In genomic region chr8:119258642-119259041, GRCm38 (mm10) we compare ENCODE assay signal across 10 mouse cellular contexts.
DNase-seq lines count a peak whose midpoint lies in the region; ATAC-seq and TF ChIP-seq lines count a peak whose summit lies in the region.
"Had no signal": no experiment of that assay in that cellular context is flagged by ENCODE, and none has a peak within 500 bp of the region (broad histone marks: within the 10 kb centered on the region; RNA-seq: fewer than 3 reads in every experiment).

No protein-coding gene starts in this region.

- H3K79me2 ChIP-seq in myocyte (ENCODE audit: control insufficient read depth, insufficient read depth): no peaks in the 10 kb centered on the region

- no peak overlapping the region for H3K9ac ChIP-seq in liver, embryonic 11.5 days (ENCODE audit: low read depth, low read length)
- no peak overlapping the region for H3K9ac ChIP-seq in embryonic facial prominence, embryonic 14.5 days (ENCODE audit: low read depth, low read length)
- H3K9ac ChIP-seq in midbrain, embryonic 11.5 days (ENCODE audit: low read length): no peak overlapping the region
- H3K9ac ChIP-seq in midbrain, embryonic 16.5 days (ENCODE audit: low read depth, low read length): no peak overlapping the region
- H3K9ac ChIP-seq: embryonic facial prominence, embryonic 13.5 days had no signal

- H3K4me2 ChIP-seq in liver, embryonic 11.5 days: no peak overlapping the region
- no peak overlapping the region for H3K4me2 ChIP-seq in embryonic facial prominence, embryonic 14.5 days (ENCODE audit: low read depth, low read length)
- H3K4me2 ChIP-seq in myocyte (ENCODE audit: low read depth): no peak overlapping the region
- H3K4me2 ChIP-seq in midbrain, embryonic 11.5 days: no peak overlapping the region
- no peak overlapping the region for H3K4me2 ChIP-seq in midbrain, embryonic 16.5 days (ENCODE audit: low read length)
- H3K4me2 ChIP-seq: embryonic facial prominence, embryonic 13.5 days had no signal

- H3K36me3 ChIP-seq in liver, embryonic 11.5 days (ENCODE audit: control insufficient read depth, insufficient read depth, low read length): no peaks in the 10 kb centered on the region
- no peaks in the 10 kb centered on the region for H3K36me3 ChIP-seq in embryonic facial prominence, embryonic 14.5 days (ENCODE audit: control insufficient read depth, insufficient read depth, low read length)
- H3K36me3 ChIP-seq in myocyte (ENCODE audit: control insufficient read depth, insufficient read depth): no peaks in the 10 kb centered on the region
- no peaks in the 10 kb centered on the region for H3K36me3 ChIP-seq in midbrain, embryonic 11.5 days (ENCODE audit: control insufficient read depth, insufficient read depth, low read length)
- no peaks in the 10 kb centered on the region for H3K36me3 ChIP-seq in midbrain, embryonic 16.5 days (ENCODE audit: control insufficient read depth, insufficient read depth, low read length)
- H3K36me3 ChIP-seq: embryonic facial prominence, embryonic 13.5 days had no signal

- WGBS in liver, embryonic 11.5 days: 30% methylated on average over 11 of the region's 11 CpGs
- 46% methylated on average over 11 of the region's 11 CpGs for WGBS in embryonic facial prominence, embryonic 14.5 days
- 35% methylated on average over 11 of the region's 11 CpGs for WGBS in midbrain, embryonic 11.5 days
- WGBS in midbrain, embryonic 16.5 days: 36% methylated on average over 11 of the region's 11 CpGs

- no peaks in the 10 kb centered on the region for H3K4me1 ChIP-seq in liver, embryonic 11.5 days (replicated peaks; ENCODE audit: control insufficient read depth, insufficient read depth, low read length)
- no peaks in the 10 kb centered on the region for H3K4me1 ChIP-seq in embryonic facial prominence, embryonic 14.5 days (ENCODE audit: control insufficient read depth, insufficient read depth, low read length)
- no peaks in the 10 kb centered on the region for H3K4me1 ChIP-seq in midbrain, embryonic 11.5 days (ENCODE audit: control insufficient read depth, insufficient read depth, low read length)
- no peaks in the 10 kb centered on the region for H3K4me1 ChIP-seq in midbrain, embryonic 16.5 days (ENCODE audit: control insufficient read depth, insufficient read depth, low read length)
- H3K4me1 ChIP-seq: embryonic facial prominence, embryonic 13.5 days had no signal

- no peak overlapping the region for H3ac ChIP-seq in myocyte (ENCODE audit: control insufficient read depth, insufficient read length)

- DNase-seq in liver (peak; percentile 25), WW6 (ENCODE audit: low read depth, low spot score) (peak; percentile 26)
- no peak for DNase-seq in liver, embryonic 11.5 days (ENCODE audit: low spot score)
- peak; percentile 79 for DNase-seq in embryonic facial prominence, embryonic 14.5 days (ENCODE audit: low spot score)
- no peak for DNase-seq in midbrain, embryonic 11.5 days (ENCODE audit: low spot score, missing footprints)
- DNase-seq: heart, adult 18-20 months had no signal

- H3K9me3 ChIP-seq in liver, embryonic 11.5 days (ENCODE audit: control insufficient read depth, low read length): no peaks in the 10 kb centered on the region; the same call in 1 of the 2 replicates
- 0 out of 2 replicates have a peak, but pooled peaks cover 3% of the 10 kb centered on the region for H3K9me3 ChIP-seq in embryonic facial prominence, embryonic 14.5 days (ENCODE audit: control insufficient read depth, low read length)
- no peaks in the 10 kb centered on the region for H3K9me3 ChIP-seq in midbrain, embryonic 11.5 days (ENCODE audit: control insufficient read depth, low read length)
- H3K9me3 ChIP-seq in midbrain, embryonic 16.5 days (replicated peaks; ENCODE audit: control insufficient read depth, low read length, poor library complexity, severe bottlenecking): no peaks in the 10 kb centered on the region
- H3K9me3 ChIP-seq: embryonic facial prominence, embryonic 13.5 days had no signal

- no peak for ATAC-seq in liver, embryonic 11.5 days (replicated peaks; ENCODE audit: low FRiP score)
- no peak for ATAC-seq in embryonic facial prominence, embryonic 14.5 days (ENCODE audit: low read depth)
- no peak for ATAC-seq in midbrain, embryonic 11.5 days (ENCODE audit: low FRiP score)
- ATAC-seq in megakaryocyte, adult 5-6 weeks (ENCODE audit: poor library complexity, severe bottlenecking): no peak
- no peak for ATAC-seq in midbrain, embryonic 16.5 days

- no peak for TF ChIP-seq POLR2A in myocyte (IDR thresholded peaks at IDR 0.05; ENCODE audit: insufficient read length, low read depth)

- H3K4me3 ChIP-seq in liver, embryonic 11.5 days (ENCODE audit: low read depth, low read length): no peak overlapping the region
- H3K4me3 ChIP-seq in embryonic facial prominence, embryonic 14.5 days (ENCODE audit: low read depth, low read length): no peak overlapping the region
- no peak overlapping the region for H3K4me3 ChIP-seq in myocyte
- no peak overlapping the region for H3K4me3 ChIP-seq in midbrain, embryonic 11.5 days (ENCODE audit: low read depth, low read length)
- H3K4me3 ChIP-seq in midbrain, embryonic 16.5 days (ENCODE audit: low read depth, low read length): no peak overlapping the region
- H3K4me3 ChIP-seq: embryonic facial prominence, embryonic 13.5 days had no signal

- H3K27me3 ChIP-seq in liver, embryonic 11.5 days (replicated peaks; ENCODE audit: control insufficient read depth, insufficient read depth, low read length): no peaks in the 10 kb centered on the region
- H3K27me3 ChIP-seq in embryonic facial prominence, embryonic 14.5 days (replicated peaks; ENCODE audit: control insufficient read depth, insufficient read depth, low read length): no peaks in the 10 kb centered on the region
- no peaks in the 10 kb centered on the region for H3K27me3 ChIP-seq in myocyte (ENCODE audit: control insufficient read depth, insufficient read depth, insufficient read length)
- no peaks in the 10 kb centered on the region for H3K27me3 ChIP-seq in midbrain, embryonic 11.5 days (ENCODE audit: control insufficient read depth, insufficient read depth, low read length)
- no peaks in the 10 kb centered on the region for H3K27me3 ChIP-seq in midbrain, embryonic 16.5 days (ENCODE audit: control insufficient read depth, insufficient read depth, low read depth, low read length)
- H3K27me3 ChIP-seq: embryonic facial prominence, embryonic 13.5 days had no signal

- no peak overlapping the region for H3K27ac ChIP-seq in liver, embryonic 11.5 days (ENCODE audit: low read depth, low read length)
- H3K27ac ChIP-seq in embryonic facial prominence, embryonic 14.5 days (replicated peaks; ENCODE audit: low read depth, low read length): no peak overlapping the region
- no peak overlapping the region for H3K27ac ChIP-seq in midbrain, embryonic 11.5 days (ENCODE audit: low read depth, low read length)
- no peak overlapping the region for H3K27ac ChIP-seq in midbrain, embryonic 16.5 days (ENCODE audit: low read length)
- H3K27ac ChIP-seq: embryonic facial prominence, embryonic 13.5 days had no signal

TF ChIP-seq in myocyte, 11 proteins besides CTCF, POLR2A, EP300 and RAD21:
- TF ChIP-seq REST (IDR thresholded peaks at IDR 0.05; ENCODE audit: insufficient read depth, insufficient read length) (peak; percentile 87), POLR2AphosphoS2 (IDR thresholded peaks at IDR 0.05; ENCODE audit: insufficient read length, low read depth) (no peak), E2F4 (IDR thresholded peaks at IDR 0.05; ENCODE audit: insufficient read depth) (no peak), MYOD1 (IDR thresholded peaks at IDR 0.05; ENCODE audit: control insufficient read depth in 1 of 3, insufficient read length in 2 of 3, low read depth in 2 of 3) (no peak), TCF3 (IDR thresholded peaks at IDR 0.05; ENCODE audit: insufficient read length, low read depth) (no peak), CEBPB (IDR thresholded peaks at IDR 0.05; ENCODE audit: insufficient read depth, poor library complexity, severe bottlenecking) (no peak)
TF ChIP-seq in myocyte: peak in this region for 1.

Comparison
In these comparisons a context has a peak if more than half of its experiments do, and no peak if none do; other contexts are left out.
1. DNase-seq: peak in liver (single experiment), WW6 (single experiment) and embryonic facial prominence, embryonic 14.5 days (single experiment); none in liver, embryonic 11.5 days (single experiment) and midbrain, embryonic 11.5 days (single experiment).